Mouse (Mus musculus) spleen, adult 2 months (tissue): Measurements from ENCODE around the gene Mylk.

Experiments used
- CTCF ChIP-seq: fragments of 200-500 bp; IDR thresholded peaks from 2 replicates; pipeline ENCODE4 v1.5.1; 2011; ENCODE audit warnings: mild to moderate bottlenecking, inconsistent platforms; ENCODE audit not compliant: insufficient read depth, insufficient read length, insufficient replicate concordance; ENCODE audit errors: extremely low read depth
- POLR2A ChIP-seq: fragments of 200-500 bp; IDR thresholded peaks from 2 replicates; pipeline ENCODE4 v1.6.1; 2011; ENCODE audit warnings: low read depth, low read length, inconsistent platforms

GRCm38 (mm10) chr16:34855751-34856150, 110.7 kb downstream of the Mylk start:
- no peak for TF ChIP-seq CTCF
- no peak for TF ChIP-seq POLR2A
